Mouse (Mus musculus) adrenal gland, adult 18-20 months (tissue): ENCODE results near the gene Lhx5. TPM values are rescaled to one million over a fixed set of nuclear protein-coding genes. Genes with fewer than 3 reads are reported as not detected.

ENCODE experiments used
- DNase-seq, 2 experiments: peaks; one replicate each; pipeline ENCODE4 v3.0.0; 2021 to 2022; ENCODE audit warnings: low spot score in 2 of 2
- long read RNA-seq, 2 experiments: library from polyadenylated mRNA; stranded (forward); transcript quantifications; one replicate each; pipeline ENCODE4 v2.0.0; 2021
- total RNA-seq, 2 experiments: library from RNA; stranded (reverse); gene quantifications; 1 replicate in 1 of 2; 2 replicates in 1 of 2; pipeline ENCODE4 v1.2.3; 2021

The Lhx5 gene
- not detected for total RNA-seq
- long read RNA-seq, experiment 1 = 0 reads
- long read RNA-seq, experiment 2 = 0 reads

DNA sequence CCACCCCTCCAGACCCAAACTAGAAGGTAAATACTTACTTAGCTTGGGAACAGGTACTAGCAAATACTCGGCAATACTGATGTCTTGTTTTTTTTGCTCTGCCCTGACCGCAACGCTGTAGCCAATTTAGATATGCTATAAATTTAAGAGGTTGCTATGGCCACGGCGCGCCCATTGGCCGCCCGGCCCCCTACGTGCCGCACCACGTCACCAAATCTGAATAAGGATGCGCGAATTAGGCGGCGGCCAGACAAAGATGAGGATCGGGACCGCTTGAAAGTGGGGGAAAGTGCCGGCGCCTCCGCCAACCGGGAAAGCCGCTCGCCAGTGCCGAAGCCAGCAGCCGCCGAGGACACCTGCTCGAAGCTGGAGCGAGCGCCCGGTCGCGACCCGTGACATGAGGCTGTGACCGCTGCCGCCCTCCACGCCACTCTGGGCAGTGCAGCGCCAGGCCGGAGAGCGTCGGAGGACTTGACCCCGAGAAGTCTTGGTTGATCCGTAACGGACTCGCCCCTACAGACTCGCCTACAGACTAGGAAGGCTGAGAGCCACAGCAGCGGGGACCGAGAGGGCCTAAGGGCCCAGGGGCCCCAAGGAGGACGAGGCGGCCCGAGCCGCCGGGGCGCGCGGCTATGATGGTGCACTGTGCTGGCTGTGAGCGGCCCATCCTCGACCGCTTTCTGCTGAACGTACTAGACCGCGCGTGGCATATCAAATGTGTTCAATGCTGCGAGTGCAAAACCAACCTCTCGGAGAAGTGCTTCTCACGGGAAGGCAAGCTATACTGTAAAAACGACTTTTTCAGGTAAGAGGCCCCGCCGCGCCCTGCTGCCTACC is at the start of gene Lhx5:
Gene Lhx5 (plus strand): TSS at position 51 of the 837 bp plus-strand sequence.
- DNase-seq = no peak

DNA sequence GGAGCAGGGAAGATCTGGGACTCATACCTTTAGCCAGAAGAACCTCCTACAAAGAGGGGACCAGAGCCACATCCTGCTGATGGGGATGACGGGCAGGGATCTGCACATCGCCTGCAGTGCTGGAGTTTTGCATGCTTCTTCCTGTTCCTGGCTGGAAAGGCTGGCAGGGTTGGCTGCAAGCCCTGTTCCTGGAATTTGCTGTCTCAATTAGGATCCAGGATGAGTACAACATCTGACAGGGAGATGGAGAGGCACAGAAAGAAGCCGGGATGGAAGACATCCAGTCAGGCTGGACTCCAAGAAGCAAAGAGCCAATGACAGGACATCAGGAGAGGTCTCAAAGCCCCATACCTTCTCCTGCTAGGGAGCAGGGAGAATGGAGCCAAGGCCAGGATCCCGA is 45.1 kb upstream of the Lhx5 start:
- DNase-seq = no peak

DNA sequence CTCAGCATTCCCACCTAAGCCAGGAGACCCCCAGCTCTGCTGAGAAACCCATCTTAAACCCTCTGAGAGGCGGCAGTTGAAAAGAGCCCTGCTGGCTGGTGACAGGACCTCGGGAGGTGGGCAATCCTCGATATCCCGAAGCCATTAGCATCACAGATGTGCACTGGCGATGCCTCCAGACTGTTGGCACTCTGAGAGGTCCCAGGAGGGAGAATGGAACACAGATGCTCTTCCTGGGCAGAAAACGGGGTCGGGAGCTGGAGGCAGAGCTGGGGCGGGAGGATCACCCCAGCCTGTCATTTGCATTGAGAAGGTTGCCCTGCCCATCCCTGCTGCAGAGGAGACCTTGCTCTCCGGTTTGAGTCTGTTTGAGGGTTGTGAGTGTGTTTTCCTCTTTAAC is 42.7 kb upstream of the Lhx5 start:
- no peak for DNase-seq

DNA sequence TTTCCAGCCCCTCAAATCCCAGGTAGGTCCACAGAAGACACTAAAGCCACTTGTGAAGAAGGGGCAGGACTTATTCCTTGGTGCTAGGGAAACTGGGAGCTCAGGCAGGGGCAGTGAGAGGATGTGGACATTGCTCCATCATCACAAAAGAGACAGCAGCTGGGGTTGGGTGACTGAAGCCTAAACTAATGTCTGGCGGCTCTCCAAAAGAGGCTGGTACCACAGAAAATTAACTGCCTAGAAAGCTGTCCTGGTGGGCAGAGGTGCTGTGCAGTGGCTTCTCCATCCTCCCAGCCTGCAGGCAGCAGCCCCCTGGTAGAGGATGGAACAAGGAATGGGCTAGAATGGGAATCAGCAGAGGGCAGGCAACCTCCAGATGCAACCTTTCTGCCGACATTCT is 41.5 kb upstream of the Lhx5 start:
- no peak for DNase-seq

DNA sequence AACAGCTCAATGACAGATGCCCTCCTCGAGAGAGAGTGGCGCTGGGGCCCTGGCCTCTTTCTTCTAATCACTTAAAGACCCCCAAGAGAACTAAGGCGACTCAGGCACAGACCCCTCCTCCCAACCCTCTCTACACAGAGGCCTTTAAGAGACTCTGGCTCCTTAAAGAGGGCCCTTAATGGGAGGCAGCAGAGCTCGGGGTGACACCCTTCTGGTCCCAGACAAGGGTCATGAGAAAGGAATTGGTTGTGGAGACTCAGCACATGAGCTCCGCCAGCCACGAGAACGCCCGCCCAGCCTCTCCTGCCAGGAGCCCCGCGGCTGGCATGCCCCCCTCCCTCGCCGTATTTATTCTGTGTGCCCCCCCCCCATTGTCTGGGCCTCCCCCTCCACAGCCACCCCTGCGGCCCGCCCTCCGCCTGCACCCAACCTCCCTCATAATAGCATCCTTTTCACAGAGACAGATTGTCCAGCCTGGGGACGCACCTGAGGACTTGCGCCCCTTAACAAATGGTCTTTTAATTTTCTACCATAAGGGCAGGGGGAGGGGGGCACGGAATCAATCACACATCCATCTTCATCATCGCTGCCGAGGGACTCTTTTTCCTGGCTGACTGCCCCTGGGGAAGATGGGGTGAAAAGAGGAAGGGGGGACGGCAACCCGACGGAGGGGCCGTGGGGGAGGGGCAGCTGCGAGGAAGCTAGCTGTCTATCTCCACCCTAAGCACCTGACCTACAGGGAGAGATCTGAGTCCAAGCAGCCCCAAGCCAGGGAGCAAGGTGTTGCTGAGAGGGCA is 37.4 kb upstream of the Lhx5 start:
- DNase-seq = no peak

DNA sequence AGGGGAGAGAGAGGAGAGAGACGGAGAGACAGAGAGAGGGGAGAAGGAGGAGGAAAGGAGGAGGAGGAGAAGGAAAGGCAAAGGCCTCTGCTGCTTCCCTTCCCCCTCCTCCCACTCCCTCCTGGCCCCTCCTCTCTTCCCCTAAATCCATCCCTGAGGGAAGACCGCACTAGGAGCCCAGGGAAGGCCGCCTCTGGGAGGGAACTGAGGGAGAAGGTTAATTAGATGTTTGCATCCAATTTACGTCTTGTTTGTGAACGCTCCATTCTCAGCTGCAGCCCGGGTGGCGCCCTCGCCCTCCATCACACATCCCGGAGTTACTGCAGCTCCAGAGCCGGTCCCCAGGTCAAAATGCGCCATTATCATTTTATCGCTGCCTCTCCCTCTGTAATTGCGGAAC is 33.5 kb upstream of the Lhx5 start:
- DNase-seq = no peak

DNA sequence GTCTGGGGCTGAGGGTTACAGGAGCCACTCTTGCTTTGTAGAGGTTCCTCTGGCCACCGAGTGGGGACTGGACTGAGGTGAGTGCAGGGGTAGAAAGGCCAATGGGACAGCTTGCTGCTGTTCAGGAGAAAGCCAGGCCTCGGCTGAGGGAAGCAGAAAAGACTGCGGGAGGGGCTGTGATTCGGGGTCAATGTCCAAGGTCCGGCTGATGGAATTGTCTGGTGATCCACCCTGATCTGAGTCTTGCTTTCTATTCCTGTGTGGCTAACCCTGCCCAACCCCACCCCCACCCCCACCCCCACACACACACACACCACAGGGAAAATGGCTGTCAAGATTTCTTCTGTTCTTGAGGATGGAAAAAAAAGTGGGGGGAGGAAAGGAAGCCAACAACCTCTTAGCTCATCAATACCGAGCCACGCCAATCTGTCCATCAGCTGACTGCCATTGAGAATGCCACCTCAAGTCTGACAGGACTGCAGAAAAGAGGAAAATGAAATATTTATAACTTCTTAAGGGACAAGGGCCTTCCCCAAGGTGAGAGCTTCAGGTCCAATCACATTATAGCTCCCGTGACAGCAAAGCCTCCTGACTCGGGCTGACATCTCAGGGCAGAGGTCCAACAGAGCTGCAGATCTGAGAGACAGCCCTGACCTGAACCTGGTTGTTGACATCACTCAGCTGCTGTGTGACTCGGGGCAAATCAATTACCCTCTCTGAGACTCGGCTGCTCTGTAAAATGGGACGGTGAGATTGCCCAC is 26.5 kb upstream of the Lhx5 start:
- no peak for DNase-seq

DNA sequence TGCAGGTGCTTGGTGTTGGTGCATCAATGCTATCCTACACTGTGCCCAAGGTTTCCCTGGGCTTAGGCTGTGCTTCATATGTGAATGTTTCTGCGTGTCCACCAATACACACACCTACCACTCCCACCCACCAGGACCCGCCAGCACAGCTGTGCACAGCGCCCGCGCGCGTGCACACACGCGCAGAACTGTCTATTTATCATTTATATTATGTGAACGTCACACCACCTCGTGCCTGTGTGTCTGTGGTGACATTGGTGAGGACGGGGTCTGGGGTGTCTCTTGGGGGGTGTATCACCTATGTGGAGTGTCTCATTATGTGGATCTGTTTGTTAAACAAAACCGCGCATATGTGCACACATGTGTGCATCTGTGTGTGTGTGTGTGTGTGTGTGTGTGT is 22.6 kb upstream of the Lhx5 start:
- no peak for DNase-seq

DNA sequence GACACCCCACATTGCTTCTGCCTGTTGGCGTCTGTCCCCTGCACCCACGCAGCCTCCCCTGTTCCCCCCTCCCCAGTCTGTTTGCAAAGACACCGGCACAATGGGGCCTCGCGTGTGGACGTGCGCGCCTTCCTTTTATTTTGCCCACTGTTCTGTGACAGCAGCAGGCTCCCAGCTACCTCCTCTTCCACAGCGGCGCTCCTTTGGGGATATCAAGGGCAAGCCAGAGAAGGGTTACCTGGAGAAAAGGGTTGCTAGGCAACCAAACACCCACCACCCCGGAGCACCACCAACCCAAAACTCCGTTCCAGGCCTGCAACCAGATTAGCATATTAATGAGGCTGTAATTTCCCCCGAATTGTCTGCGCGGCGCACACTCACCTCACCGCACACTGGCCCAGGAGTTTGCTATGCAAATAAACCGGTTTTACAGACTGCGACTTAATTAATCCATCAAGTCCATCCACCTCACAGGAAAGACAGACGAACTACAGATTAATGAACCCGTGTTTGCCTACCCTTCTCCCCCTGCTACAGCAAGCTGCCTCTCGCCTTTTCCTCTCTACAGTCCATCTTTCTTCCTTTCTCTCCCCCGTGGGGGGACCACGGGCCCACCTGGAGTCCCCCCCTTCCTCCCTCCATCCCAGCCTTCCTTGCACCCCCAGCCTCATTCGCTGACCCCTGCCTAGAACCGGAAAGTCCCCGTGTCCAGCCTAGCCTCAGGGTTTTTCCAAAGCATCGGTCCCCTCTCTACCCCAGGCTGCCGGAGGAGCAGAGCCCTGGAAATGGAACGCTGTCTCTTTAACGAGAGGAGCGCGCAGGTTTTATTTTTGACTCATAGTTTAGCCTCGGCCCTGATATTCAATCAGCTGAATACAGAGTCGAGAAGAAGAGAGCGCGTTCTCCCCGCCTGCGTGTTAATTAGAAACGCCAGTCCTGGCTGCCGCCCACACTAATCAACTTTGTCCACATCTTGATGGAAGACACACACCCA is 21.8 kb upstream of the Lhx5 start:
- DNase-seq = no peak

DNA sequence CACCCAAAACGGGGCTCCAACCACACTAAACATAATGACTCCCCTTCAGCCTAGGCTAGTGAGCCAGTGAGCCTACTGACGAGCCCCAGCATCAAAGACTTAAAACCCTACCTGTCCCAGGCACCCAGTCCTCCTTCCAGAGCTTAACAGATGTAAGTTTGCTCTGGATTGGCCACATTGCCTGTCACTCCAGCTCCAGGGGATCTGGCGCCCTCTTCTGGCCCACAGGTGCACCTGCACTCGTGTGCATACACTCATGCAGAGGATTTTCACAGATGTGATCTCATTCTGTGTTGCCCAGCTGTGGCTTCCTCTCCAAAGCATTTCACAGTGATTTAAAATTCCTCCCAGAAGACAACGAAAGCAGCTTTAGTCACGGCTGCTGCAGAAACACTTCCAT is 18.1 kb upstream of the Lhx5 start:
- no peak for DNase-seq

DNA sequence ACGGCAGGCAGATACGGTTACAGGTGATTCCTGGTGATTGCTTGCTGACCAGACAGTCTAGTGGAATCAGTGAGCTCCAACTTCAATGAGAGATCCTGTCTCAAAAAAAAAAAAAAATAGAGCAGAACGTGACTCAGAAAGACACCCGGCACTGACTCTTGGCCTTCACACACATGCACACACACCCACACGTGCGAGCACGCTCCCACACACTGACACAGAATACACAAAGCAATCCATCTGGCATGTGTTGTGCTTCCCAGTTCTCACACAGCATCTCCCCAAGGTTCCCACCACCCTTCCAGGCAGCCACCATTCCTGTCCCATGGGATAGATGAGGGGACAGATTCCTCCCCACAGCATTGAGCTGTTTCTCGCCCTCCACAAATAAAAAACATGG is 11.4 kb upstream of the Lhx5 start:
- no peak for DNase-seq

DNA sequence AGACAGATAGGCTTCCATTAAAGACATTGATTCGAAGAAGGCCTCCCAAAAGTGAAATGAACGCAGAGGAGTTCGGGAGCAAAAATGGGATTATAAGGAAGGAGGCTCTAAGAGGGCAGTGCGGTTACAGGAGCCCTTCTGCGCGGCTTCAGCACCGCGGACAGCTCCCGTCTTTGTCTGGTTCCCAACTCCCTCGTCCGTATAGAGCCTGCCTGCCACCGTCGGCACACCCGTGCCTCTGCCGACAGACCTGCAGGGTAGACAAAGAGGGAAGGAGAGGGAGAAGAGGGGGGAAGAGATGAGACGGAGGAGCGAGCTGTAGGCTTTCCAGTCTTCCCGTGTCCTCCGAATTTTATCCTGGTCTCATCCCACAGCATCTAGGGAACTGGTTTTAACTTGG is 7.5 kb upstream of the Lhx5 start:
- DNase-seq = peak; percentile 68 to 76

DNA sequence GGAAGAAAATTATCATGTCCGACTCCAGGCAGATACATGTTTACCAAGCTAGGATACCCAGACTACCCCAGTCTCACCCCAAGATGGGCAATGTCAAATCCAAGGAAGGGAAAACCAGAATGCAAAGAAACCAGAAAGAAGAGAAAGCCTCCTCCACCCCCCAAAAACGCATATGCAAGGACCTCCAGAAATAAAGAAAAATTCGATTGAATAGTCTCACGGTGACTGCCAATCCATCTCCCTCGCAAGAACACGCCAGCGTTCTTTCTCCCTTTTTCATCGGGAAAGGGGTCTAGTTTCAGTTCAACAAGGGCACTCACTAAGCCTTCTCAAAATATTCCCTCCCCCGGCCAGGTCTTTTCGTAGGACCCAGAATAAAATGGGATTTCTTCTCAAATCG is 6.8 kb upstream of the Lhx5 start:
- no peak for DNase-seq

DNA sequence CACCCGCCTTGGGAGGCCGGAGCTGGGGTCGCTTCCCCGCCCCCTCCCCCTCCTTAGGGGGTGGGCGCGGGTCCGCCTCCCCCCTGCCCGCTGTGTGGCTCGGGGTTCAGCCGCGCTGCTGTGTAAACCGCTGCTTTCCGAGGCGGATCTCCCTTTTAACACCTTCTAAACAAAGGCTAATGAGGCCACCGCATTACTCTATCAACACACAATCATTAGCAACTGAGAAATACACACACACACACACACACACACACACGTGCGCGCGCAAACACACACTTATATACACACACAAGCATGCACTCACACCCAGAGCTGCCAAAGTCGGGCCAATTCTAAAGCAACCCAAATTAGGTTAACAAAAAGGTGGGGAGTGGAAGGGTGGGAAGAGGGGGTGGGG is 5.8 kb upstream of the Lhx5 start:
- DNase-seq = no peak

DNA sequence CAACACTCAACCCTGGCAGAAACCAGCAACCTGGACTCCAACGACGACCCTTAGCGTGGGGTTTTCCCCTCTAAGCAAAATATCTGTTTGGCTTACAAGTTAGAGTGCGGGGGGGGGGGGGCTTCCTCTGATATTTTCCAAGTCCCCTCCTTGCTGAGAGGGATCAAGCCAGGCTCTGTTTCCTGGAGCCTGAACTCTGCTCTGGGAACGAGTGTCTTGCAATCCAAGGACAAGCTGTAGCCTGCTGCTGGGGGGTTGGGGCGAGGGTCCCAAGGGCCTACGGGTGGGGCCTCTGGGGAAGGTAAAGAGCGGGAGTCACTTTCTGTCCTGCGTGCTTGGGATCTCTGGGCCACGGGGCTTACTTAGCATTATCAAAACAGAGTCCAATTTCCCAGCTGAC is 4.9 kb upstream of the Lhx5 start:
- no peak for DNase-seq

DNA sequence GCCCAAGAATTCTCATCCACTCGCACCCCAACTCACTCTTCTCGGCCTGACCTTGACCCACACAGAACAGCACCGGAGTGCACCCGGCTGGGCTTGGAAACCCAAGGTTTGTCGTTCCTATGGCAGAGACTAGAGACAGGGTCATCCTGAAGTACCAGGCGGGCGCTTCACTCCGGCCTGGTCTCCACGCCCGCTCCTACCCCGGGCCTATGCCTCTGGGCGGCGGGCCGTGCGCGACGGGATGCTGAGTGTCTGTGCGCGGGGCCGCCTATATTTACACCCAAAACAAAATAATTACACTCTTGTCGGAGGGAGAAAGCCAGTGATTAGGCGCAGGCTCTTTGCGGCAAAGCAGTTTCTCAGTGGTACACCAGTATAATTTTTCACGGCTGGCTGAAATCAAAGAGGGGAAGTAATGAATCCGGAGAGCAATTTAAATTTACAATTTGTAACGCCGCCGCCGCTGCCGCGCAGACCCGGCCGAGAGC is 4.0 kb upstream of the Lhx5 start:
- no peak for DNase-seq

DNA sequence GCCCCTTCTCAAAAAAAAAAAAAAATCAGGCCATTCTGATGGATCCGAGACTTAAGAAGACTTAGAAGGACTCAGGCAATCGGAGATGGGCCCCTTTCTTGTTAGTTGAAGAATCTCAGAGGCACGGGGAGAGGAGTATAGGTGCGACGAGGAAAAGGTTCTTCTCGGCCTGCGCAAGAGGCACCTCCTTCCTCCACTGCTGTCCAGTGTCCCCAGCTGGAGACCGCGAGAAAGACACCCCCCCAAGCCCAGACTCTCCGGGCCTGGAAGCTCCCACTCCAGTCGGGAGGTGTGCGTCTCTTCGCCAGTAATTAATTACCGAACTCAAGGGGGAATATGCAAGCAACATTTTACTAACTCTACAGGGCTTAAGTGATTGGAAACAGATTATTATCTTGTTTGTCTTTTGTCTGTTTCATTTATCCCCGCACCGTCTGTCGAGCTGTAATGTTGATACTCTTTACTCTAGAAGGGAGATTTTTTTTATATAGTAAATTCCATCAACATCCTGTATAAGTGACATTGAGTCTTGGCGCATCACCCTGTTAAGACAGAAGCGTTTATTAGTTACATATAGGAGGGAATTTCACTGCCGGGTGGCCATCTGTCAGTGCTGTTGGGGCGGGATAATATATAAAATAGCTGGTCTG is 3.2 kb upstream of the Lhx5 start:
- no peak for DNase-seq

DNA sequence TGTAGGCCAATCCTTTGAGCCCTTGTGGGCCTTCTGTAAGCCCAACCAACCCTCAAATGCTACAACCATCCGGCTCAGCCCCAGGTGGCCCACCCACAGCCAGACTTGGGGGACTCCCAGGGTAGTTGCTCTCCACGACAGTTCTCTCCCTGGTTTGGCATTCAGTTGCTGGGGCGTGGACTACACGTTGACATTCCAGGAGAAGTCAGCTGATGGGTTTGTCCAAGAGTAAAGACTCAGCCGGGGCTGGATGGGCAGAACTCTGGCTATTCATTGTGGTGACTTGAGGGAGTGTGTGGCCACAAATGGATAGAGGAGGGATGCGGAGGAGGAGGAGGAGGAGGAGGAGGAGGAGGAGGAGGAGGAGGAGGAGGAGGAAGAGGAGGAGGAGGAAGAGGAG is 2.5 kb upstream of the Lhx5 start:
- no peak for DNase-seq

DNA sequence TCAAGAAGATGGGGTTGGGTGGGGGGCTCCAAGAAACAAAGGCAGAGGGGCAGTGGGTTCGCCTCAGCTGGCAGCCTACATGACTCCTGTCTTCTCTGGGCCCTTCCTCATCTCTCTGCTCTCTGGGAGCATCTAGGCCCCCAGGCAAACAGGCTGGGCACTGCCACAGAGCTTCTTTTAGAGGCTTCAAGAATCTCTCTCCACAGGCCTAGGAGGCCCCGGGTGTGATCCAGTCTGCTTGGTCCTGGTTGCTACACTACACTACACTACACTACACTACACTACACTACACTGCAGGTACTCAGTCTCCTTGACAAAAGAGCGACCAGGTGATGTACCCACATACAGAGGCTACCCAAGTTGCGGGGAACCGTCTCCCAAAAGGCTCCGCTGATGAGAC is 1.8 kb upstream of the Lhx5 start:
- DNase-seq = no peak
